8 mouse cellular contexts compared by ENCODE assay signal in genomic region chr11:109030486-109030885, GRCm38 (mm10).
DNase-seq lines count a peak whose midpoint lies in the region; ATAC-seq and TF ChIP-seq lines count a peak whose summit lies in the region.

No protein-coding gene starts in this region.

- H3K4me2 ChIP-seq in hindbrain, embryonic 11.5 days (replicated peaks; ENCODE audit: low read depth, low read length), result no peak overlapping the region
- H3K4me2 ChIP-seq in hindbrain, embryonic 16.5 days (ENCODE audit: low read length), result no peak overlapping the region
- no peak overlapping the region for H3K4me2 ChIP-seq in forebrain, embryonic 14.5 days (ENCODE audit: low read length)
- H3K4me2 ChIP-seq in neural tube, embryonic 11.5 days (ENCODE audit: low read depth), result no peak overlapping the region

- no peaks in the 10 kb centered on the region for H3K4me1 ChIP-seq in hindbrain, embryonic 11.5 days (replicated peaks; ENCODE audit: control insufficient read depth, insufficient read depth, low read length)
- H3K4me1 ChIP-seq in hindbrain, embryonic 16.5 days (ENCODE audit: control insufficient read depth, insufficient read depth, low read depth, low read length), result no peaks in the 10 kb centered on the region; the same call in 1 of the 2 replicates
- peaks cover 8% of the 10 kb centered on the region for H3K4me1 ChIP-seq in E14TG2a.4 (replicated peaks; ENCODE audit: low read depth, low read length)
- H3K4me1 ChIP-seq in bone marrow, adult 2 months (ENCODE audit: control insufficient read depth, insufficient read depth, low read length), result no peaks in the 10 kb centered on the region
- H3K4me1 ChIP-seq in forebrain, embryonic 14.5 days (ENCODE audit: control insufficient read depth, insufficient read depth, low read length), result peaks cover 7% of the 10 kb centered on the region
- H3K4me1 ChIP-seq in neural tube, embryonic 11.5 days (ENCODE audit: control insufficient read depth, insufficient read depth, low read length), result no peaks in the 10 kb centered on the region

- H3K9me3 ChIP-seq in hindbrain, embryonic 11.5 days (ENCODE audit: control insufficient read depth, low read length), result no peaks in the 10 kb centered on the region
- no peaks in the 10 kb centered on the region for H3K9me3 ChIP-seq in hindbrain, embryonic 16.5 days (ENCODE audit: control insufficient read depth, low read length)
- no peaks in the 10 kb centered on the region for H3K9me3 ChIP-seq in E14TG2a.4 (ENCODE audit: low read length)
- H3K9me3 ChIP-seq in forebrain, embryonic 14.5 days (replicated peaks; ENCODE audit: control insufficient read depth, low read length), result no peaks in the 10 kb centered on the region
- no peaks in the 10 kb centered on the region for H3K9me3 ChIP-seq in neural tube, embryonic 11.5 days (ENCODE audit: control insufficient read depth, low read length)

- no peak overlapping the region for H3K9ac ChIP-seq in hindbrain, embryonic 11.5 days (ENCODE audit: low read depth, low read length)
- H3K9ac ChIP-seq in hindbrain, embryonic 16.5 days (ENCODE audit: low read depth, low read length), result no peak overlapping the region
- H3K9ac ChIP-seq in forebrain, embryonic 14.5 days (ENCODE audit: low read length), result no peak overlapping the region
- no peak overlapping the region for H3K9ac ChIP-seq in neural tube, embryonic 11.5 days (ENCODE audit: low read length)

- DNase-seq in hindbrain, embryonic 11.5 days (ENCODE audit: low spot score), result peak; percentile 74
- peak; percentile 70 for DNase-seq in forebrain, embryonic 14.5 days (ENCODE audit: low spot score)
- peak; percentile 14 to 26 for DNase-seq in layer of hippocampus, postnatal 36 days
- DNase-seq in neural tube, embryonic 11.5 days (ENCODE audit: low spot score), result peak; percentile 68
- DNase-seq in spleen, postnatal 36 days (ENCODE audit: low spot score in 2 of 2), result no peak

- no peak for TF ChIP-seq POLR2A in bone marrow, adult 2 months (IDR thresholded peaks at IDR 0.05; ENCODE audit: borderline replicate concordance, control insufficient read depth, low read depth, low read length)

- no peak overlapping the region for H3K27ac ChIP-seq in hindbrain, embryonic 11.5 days (ENCODE audit: low read depth, low read length)
- no peak overlapping the region for H3K27ac ChIP-seq in hindbrain, embryonic 16.5 days (ENCODE audit: low read depth, low read length)
- H3K27ac ChIP-seq in bone marrow, adult 2 months (ENCODE audit: control insufficient read depth, insufficient read depth, low read depth, low read length, poor library complexity), result no peak overlapping the region
- no peak overlapping the region for H3K27ac ChIP-seq in forebrain, embryonic 14.5 days (ENCODE audit: low read depth, low read length)
- no peak overlapping the region for H3K27ac ChIP-seq in neural tube, embryonic 11.5 days (ENCODE audit: low read depth, low read length)

- WGBS in hindbrain, embryonic 11.5 days, result 23% methylated on average over 3 of the region's 3 CpGs
- 35% methylated on average over 3 of the region's 3 CpGs for WGBS in hindbrain, embryonic 16.5 days
- WGBS in bone marrow, adult 2 months, result 9% methylated on average over 3 of the region's 3 CpGs
- WGBS in forebrain, embryonic 14.5 days, result 23% methylated on average over 3 of the region's 3 CpGs
- WGBS in neural tube, embryonic 11.5 days, result 43% methylated on average over 3 of the region's 3 CpGs

- no peaks in the 10 kb centered on the region for H3K36me3 ChIP-seq in hindbrain, embryonic 11.5 days (ENCODE audit: control insufficient read depth, insufficient read depth, low read length)
- no peaks in the 10 kb centered on the region for H3K36me3 ChIP-seq in hindbrain, embryonic 16.5 days (ENCODE audit: control insufficient read depth, insufficient read depth, low read length)
- H3K36me3 ChIP-seq in E14TG2a.4 (ENCODE audit: insufficient read depth, low read length), result no peaks in the 10 kb centered on the region
- no peaks in the 10 kb centered on the region for H3K36me3 ChIP-seq in forebrain, embryonic 14.5 days (ENCODE audit: control insufficient read depth, insufficient read depth, low read length)
- no peaks in the 10 kb centered on the region for H3K36me3 ChIP-seq in neural tube, embryonic 11.5 days (ENCODE audit: control insufficient read depth, insufficient read depth, low read length)

- no peak overlapping the region for H3K4me3 ChIP-seq in hindbrain, embryonic 11.5 days (ENCODE audit: low read depth, low read length)
- H3K4me3 ChIP-seq in hindbrain, embryonic 16.5 days (ENCODE audit: low read length), result no peak overlapping the region
- no peak overlapping the region for H3K4me3 ChIP-seq in E14TG2a.4 (replicated peaks; ENCODE audit: low read length)
- no peak overlapping the region for H3K4me3 ChIP-seq in bone marrow, adult 2 months (replicated peaks; ENCODE audit: control insufficient read depth, low read depth, low read length)
- H3K4me3 ChIP-seq in forebrain, embryonic 14.5 days (ENCODE audit: low read depth, low read length), result no peak overlapping the region
- no peak overlapping the region for H3K4me3 ChIP-seq in neural tube, embryonic 11.5 days (ENCODE audit: low read depth, low read length)

- H3K27me3 ChIP-seq in hindbrain, embryonic 11.5 days (ENCODE audit: control insufficient read depth, insufficient read depth, low read length), result no peaks in the 10 kb centered on the region
- no peaks in the 10 kb centered on the region for H3K27me3 ChIP-seq in hindbrain, embryonic 16.5 days (replicated peaks; ENCODE audit: control insufficient read depth, insufficient read depth, low read length)
- no peaks in the 10 kb centered on the region for H3K27me3 ChIP-seq in E14TG2a.4 (ENCODE audit: insufficient read depth, low read length)
- no peaks in the 10 kb centered on the region for H3K27me3 ChIP-seq in forebrain, embryonic 14.5 days (replicated peaks; ENCODE audit: control insufficient read depth, insufficient read depth, low read length)
- no peaks in the 10 kb centered on the region for H3K27me3 ChIP-seq in neural tube, embryonic 11.5 days (ENCODE audit: control insufficient read depth, insufficient read depth, low read length)

- peak; percentile 49; the same call in 1 of the 2 replicates for ATAC-seq in hindbrain, embryonic 11.5 days (ENCODE audit: low FRiP score)
- ATAC-seq in hindbrain, embryonic 16.5 days, result no peak
- ATAC-seq in forebrain, embryonic 14.5 days, result no peak
- no peak for ATAC-seq in neural tube, embryonic 11.5 days (ENCODE audit: insufficient read depth, low FRiP score, low TSS enrichment)

- TF ChIP-seq CTCF in E14TG2a.4 (conservative IDR thresholded peaks at IDR 0.05; ENCODE audit: low read length), result peak; percentile 48
- TF ChIP-seq CTCF in bone marrow, adult 2 months (IDR thresholded peaks at IDR 0.05; ENCODE audit: control insufficient read depth, insufficient read depth, low read length), result peak; percentile 49; the same call in 1 of the 2 replicates

Comparison
In these comparisons a context has a peak if more than half of its experiments do, and no peak if none do; other contexts are left out.
1. DNase-seq: peak in hindbrain, embryonic 11.5 days (single experiment), forebrain, embryonic 14.5 days (single experiment), layer of hippocampus, postnatal 36 days (2 of 2) and neural tube, embryonic 11.5 days (single experiment); none in spleen, postnatal 36 days (0 of 2).